Mouse (Mus musculus): ENCODE data around the gene Fbxw4. TPM values are rescaled to one million over a fixed set of nuclear protein-coding genes. Genes with fewer than 3 reads are reported as not detected.

Fbxw4 gene
- polyA plus RNA-seq, 1 experiment from 2014 or later: 3.3 TPM

- Histone ChIP-seq H3K9ac (peak overlapping the region; percentile 10; the same call in 1 of the 2 replicates), H3K4me3 (peak overlapping the region; percentile 25), H3K36me3 (no peaks in the 10 kb centered on the region), H3K27ac (no peak overlapping the region), H3K27me3 (peaks cover 83% of the 10 kb centered on the region), H3K9me3 (replicated peaks) (no peaks in the 10 kb centered on the region), H3K4me2 (replicated peaks) (peak overlapping the region; percentile 52), H3K4me1 (peaks cover 15% of the 10 kb centered on the region)
- under 1% methylated on average over 38 of the region's 38 CpGs for WGBS
- ATAC-seq (ENCODE audit: low FRiP score): no peak
Observed at GRCm38 (mm10) chr19:45675720-45676581, 15.8 kb upstream of the Fbxw4 start.

GRCm38 (mm10) chr19:45675196-45675595 lies 15.1 kb upstream of the Fbxw4 start:
- H3K27ac ChIP-seq: no peak overlapping the region
- H3K4me2 ChIP-seq (replicated peaks): no peak overlapping the region
- peaks cover 76% of the 10 kb centered on the region for H3K27me3 ChIP-seq
- H3K36me3 ChIP-seq: no peaks in the 10 kb centered on the region
- peaks cover 15% of the 10 kb centered on the region for H3K4me1 ChIP-seq
- no peaks in the 10 kb centered on the region for H3K9me3 ChIP-seq (replicated peaks)
- 15% methylated on average over 5 of the region's 5 CpGs for WGBS
- no peak overlapping the region for H3K9ac ChIP-seq
- ATAC-seq (ENCODE audit: low FRiP score): no peak
- no peak overlapping the region for H3K4me3 ChIP-seq

- H3K9me3 ChIP-seq (replicated peaks): no peaks in the 10 kb centered on the region
- ATAC-seq (ENCODE audit: low FRiP score): no peak
- H3K4me1 ChIP-seq: peaks cover 15% of the 10 kb centered on the region
- H3K27ac ChIP-seq: no peak overlapping the region
- peaks cover 67% of the 10 kb centered on the region for H3K27me3 ChIP-seq
- H3K9ac ChIP-seq: no peak overlapping the region
- H3K4me2 ChIP-seq (replicated peaks): no peak overlapping the region
- H3K36me3 ChIP-seq: no peaks in the 10 kb centered on the region
- WGBS: 89% methylated on average over 9 of the region's 9 CpGs
- no peak overlapping the region for H3K4me3 ChIP-seq
Observed at GRCm38 (mm10) chr19:45672971-45673370, 12.9 kb upstream of the Fbxw4 start.

- Histone ChIP-seq H3K4me2 (replicated peaks) (no peak overlapping the region), H3K27ac (no peak overlapping the region), H3K4me1 (no peaks in the 10 kb centered on the region), H3K27me3 (peaks cover 33% of the 10 kb centered on the region), H3K4me3 (no peak overlapping the region), H3K36me3 (no peaks in the 10 kb centered on the region), H3K9me3 (replicated peaks) (no peaks in the 10 kb centered on the region), H3K9ac (no peak overlapping the region)
- 89% methylated on average over 4 of the region's 4 CpGs for WGBS
- ATAC-seq (ENCODE audit: low FRiP score): no peak
Observed at GRCm38 (mm10) chr19:45668986-45669385, 8.9 kb upstream of the Fbxw4 start.

- Histone ChIP-seq H3K36me3 (no peaks in the 10 kb centered on the region), H3K4me1 (peaks cover 11% of the 10 kb centered on the region), H3K4me2 (replicated peaks) (no peak overlapping the region), H3K27ac (no peak overlapping the region), H3K4me3 (no peak overlapping the region), H3K9me3 (replicated peaks) (no peaks in the 10 kb centered on the region), H3K27me3 (0 out of 2 replicates have a peak, but pooled peaks cover 10% of the 10 kb centered on the region), H3K9ac (no peak overlapping the region)
- no peak for ATAC-seq (ENCODE audit: low FRiP score)
- WGBS: 67% methylated on average over 2 of the region's 2 CpGs
Observed at GRCm38 (mm10) chr19:45663851-45664250, 3.7 kb upstream of the Fbxw4 start.

- Histone ChIP-seq H3K27ac (peak overlapping the region; percentile 95), H3K4me2 (replicated peaks) (peak overlapping the region; percentile 81), H3K4me3 (peak overlapping the region; percentile 81), H3K36me3 (no peaks in the 10 kb centered on the region), H3K9ac (peak overlapping the region; percentile 97), H3K9me3 (replicated peaks) (no peaks in the 10 kb centered on the region), H3K27me3 (peaks cover 7% of the 10 kb centered on the region; the same call in 1 of the 2 replicates), H3K4me1 (peaks cover 30% of the 10 kb centered on the region)
- 16% methylated on average over 18 of the region's 18 CpGs for whole genome bisulfite sequencing
- ATAC-seq (ENCODE audit: low FRiP score): no peak
Observed at GRCm38 (mm10) chr19:45660503-45660790, 335 bp upstream of the Fbxw4 start.

- Histone ChIP-seq H3K4me1 (peaks cover 30% of the 10 kb centered on the region), H3K27ac (peak overlapping the region; percentile 95), H3K9me3 (replicated peaks) (no peaks in the 10 kb centered on the region), H3K4me3 (peak overlapping the region; percentile 81), H3K36me3 (no peaks in the 10 kb centered on the region), H3K27me3 (peaks cover 7% of the 10 kb centered on the region; the same call in 1 of the 2 replicates), H3K4me2 (replicated peaks) (peak overlapping the region; percentile 81), H3K9ac (peak overlapping the region; percentile 97)
- peak; percentile 26; the same call in 1 of the 2 replicates for ATAC-seq (ENCODE audit: low FRiP score)
- WGBS: 3% methylated on average over 14 of the region's 18 CpGs
Observed at GRCm38 (mm10) chr19:45659301-45659737, 793 bp downstream of the Fbxw4 start.

- Histone ChIP-seq H3K4me3 (peak overlapping the region; percentile 81), H3K27me3 (peaks cover 7% of the 10 kb centered on the region; the same call in 1 of the 2 replicates), H3K9me3 (replicated peaks) (no peaks in the 10 kb centered on the region), H3K4me1 (peaks cover 30% of the 10 kb centered on the region), H3K27ac (peak overlapping the region; percentile 95; the same call in 1 of the 2 replicates), H3K36me3 (no peaks in the 10 kb centered on the region), H3K4me2 (replicated peaks) (peak overlapping the region; percentile 81), H3K9ac (peak overlapping the region; percentile 97)
- 65% methylated on average over 10 of the region's 10 CpGs for WGBS
- no peak for ATAC-seq (ENCODE audit: low FRiP score)
Observed at GRCm38 (mm10) chr19:45658556-45659268, 1.4 kb downstream of the Fbxw4 start.

- H3K4me1 ChIP-seq: peaks cover 30% of the 10 kb centered on the region
- WGBS: 93% methylated on average over 1 of the region's 1 CpGs
- no peak overlapping the region for H3K4me3 ChIP-seq
Observed at GRCm38 (mm10) chr19:45657828-45658227, 2.3 kb downstream of the Fbxw4 start.

GRCm38 (mm10) chr19:45656810-45657595 lies 3.1 kb downstream of the Fbxw4 start:
- H3K4me1 ChIP-seq: peaks cover 30% of the 10 kb centered on the region
- no peaks in the 10 kb centered on the region for H3K9me3 ChIP-seq (replicated peaks)
- no peak overlapping the region for H3K4me3 ChIP-seq
- H3K27me3 ChIP-seq: peaks cover 8% of the 10 kb centered on the region; the same call in 1 of the 2 replicates
- WGBS: 69% methylated on average over 8 of the region's 8 CpGs
- no peak overlapping the region for H3K27ac ChIP-seq
- no peak overlapping the region for H3K4me2 ChIP-seq (replicated peaks)
- no peak overlapping the region for H3K9ac ChIP-seq
- H3K36me3 ChIP-seq: no peaks in the 10 kb centered on the region
- no peak for ATAC-seq (ENCODE audit: low FRiP score)

More at GRCm38 (mm10) chr19:45657828-45658227, 2.3 kb downstream of the Fbxw4 start:
- Histone ChIP-seq H3K27me3 (peaks cover 10% of the 10 kb centered on the region; the same call in 1 of the 2 replicates), H3K9me3 (replicated peaks) (no peaks in the 10 kb centered on the region), H3K9ac (no peak overlapping the region), H3K27ac (no peak overlapping the region), H3K4me2 (replicated peaks) (no peak overlapping the region), H3K36me3 (no peaks in the 10 kb centered on the region)
- ATAC-seq (ENCODE audit: low FRiP score): no peak

- Histone ChIP-seq H3K27ac (no peak overlapping the region), H3K4me3 (no peak overlapping the region), H3K27me3 (peaks cover 3% of the 10 kb centered on the region; the same call in 1 of the 2 replicates), H3K9ac (no peak overlapping the region), H3K36me3 (no peaks in the 10 kb centered on the region), H3K9me3 (replicated peaks) (no peaks in the 10 kb centered on the region), H3K4me2 (replicated peaks) (no peak overlapping the region), H3K4me1 (peaks cover 34% of the 10 kb centered on the region)
- WGBS: 51% methylated on average over 8 of the region's 8 CpGs
- ATAC-seq (ENCODE audit: low FRiP score): no peak
Observed at GRCm38 (mm10) chr19:45655870-45656269, 4.2 kb downstream of the Fbxw4 start.

GRCm38 (mm10) chr19:45653986-45654385 lies 6.1 kb downstream of the Fbxw4 start:
- 72% methylated on average over 6 of the region's 6 CpGs for WGBS
- Histone ChIP-seq H3K4me1 (peaks cover 24% of the 10 kb centered on the region), H3K27me3 (peaks cover 3% of the 10 kb centered on the region; the same call in 1 of the 2 replicates), H3K36me3 (no peaks in the 10 kb centered on the region), H3K27ac (no peak overlapping the region), H3K4me3 (no peak overlapping the region), H3K9me3 (replicated peaks) (no peaks in the 10 kb centered on the region), H3K4me2 (replicated peaks) (no peak overlapping the region), H3K9ac (no peak overlapping the region)
- no peak for ATAC-seq (ENCODE audit: low FRiP score)

All from hindbrain, embryonic 12.5 days (tissue).